13 mouse cellular contexts compared by ENCODE assay signal in the genomic region with DNA sequence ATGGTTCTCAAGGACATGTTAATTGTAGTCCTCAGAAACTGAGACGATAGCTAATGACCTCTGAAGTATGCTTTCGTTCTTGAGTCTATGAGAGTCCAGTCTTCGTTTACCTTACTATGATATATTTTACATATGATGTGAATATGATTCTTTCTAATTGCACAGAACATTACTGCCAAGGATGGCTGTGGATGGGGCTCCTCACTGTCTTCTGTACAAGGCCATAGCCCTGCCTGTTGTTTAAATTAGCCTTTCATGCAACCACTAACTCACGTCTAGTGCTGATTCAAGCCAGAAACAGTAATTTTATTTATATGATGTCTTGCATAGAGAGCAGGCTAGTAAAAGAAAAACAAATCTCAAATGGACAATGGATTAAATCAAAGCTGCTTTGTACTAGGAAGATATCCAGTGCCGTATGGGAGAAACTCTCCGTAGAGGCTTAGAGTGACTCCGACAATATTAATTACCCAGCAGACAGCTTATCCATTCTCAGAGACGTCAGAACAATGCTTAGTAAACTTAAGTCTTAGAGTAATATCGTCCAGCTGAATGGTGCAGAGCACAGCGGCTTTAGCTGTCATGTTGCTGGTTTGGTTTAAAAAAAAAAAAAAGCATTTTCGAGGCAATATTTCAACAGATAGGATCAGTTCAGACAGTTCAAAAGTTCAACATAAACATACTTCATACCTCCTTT.
A peak's percentile ranks its signal among the peaks of the same experiment; 100 is the strongest.
DNase-seq lines count a peak whose midpoint lies in the region; ATAC-seq and TF ChIP-seq lines count a peak whose summit lies in the region.
"Had no signal": no experiment of that assay in that cellular context is flagged by ENCODE, and none has a peak within 500 bp of the region (broad histone marks: within the 10 kb centered on the region; RNA-seq: fewer than 3 reads in every experiment).

No protein-coding gene starts in this region.

- H3K4me3 ChIP-seq in kidney, embryonic 16.5 days (ENCODE audit: low read length) = no peak overlapping the region
- no peak overlapping the region for H3K4me3 ChIP-seq in kidney, adult 2 months (ENCODE audit: insufficient read depth, low read depth, low read length)
- H3K4me3 ChIP-seq in embryonic facial prominence, embryonic 14.5 days (ENCODE audit: low read depth, low read length) = no peak overlapping the region
- H3K4me3 ChIP-seq in intestine, embryonic 16.5 days (ENCODE audit: low read length) = no peak overlapping the region
- H3K4me3 ChIP-seq: heart, embryonic 13.5 days had no signal

- no peaks in the 10 kb centered on the region for H3K36me3 ChIP-seq in kidney, embryonic 16.5 days (ENCODE audit: insufficient read depth, low read length)
- no peaks in the 10 kb centered on the region for H3K36me3 ChIP-seq in kidney, adult 2 months (ENCODE audit: control insufficient read depth, insufficient read depth, low read length)
- H3K36me3 ChIP-seq in embryonic facial prominence, embryonic 14.5 days (ENCODE audit: control insufficient read depth, insufficient read depth, low read length) = no peaks in the 10 kb centered on the region
- no peaks in the 10 kb centered on the region for H3K36me3 ChIP-seq in intestine, embryonic 16.5 days (ENCODE audit: control insufficient read depth, insufficient read depth, low read length)
- H3K36me3 ChIP-seq: heart, embryonic 13.5 days; hindbrain, embryonic 15.5 days had no signal

- no peaks in the 10 kb centered on the region for H3K4me1 ChIP-seq in kidney, embryonic 16.5 days (ENCODE audit: insufficient read depth, low read length)
- no peaks in the 10 kb centered on the region for H3K4me1 ChIP-seq in kidney, adult 2 months (ENCODE audit: control insufficient read depth, insufficient read depth, low read length)
- H3K4me1 ChIP-seq in embryonic facial prominence, embryonic 14.5 days (ENCODE audit: control insufficient read depth, insufficient read depth, low read length) = no peaks in the 10 kb centered on the region
- H3K4me1 ChIP-seq in intestine, embryonic 16.5 days (ENCODE audit: control insufficient read depth, insufficient read depth, low read length) = no peaks in the 10 kb centered on the region
- H3K4me1 ChIP-seq: heart, embryonic 13.5 days; hindbrain, embryonic 15.5 days had no signal

- no peak overlapping the region for H3K9ac ChIP-seq in kidney, embryonic 16.5 days (replicated peaks; ENCODE audit: low read length)
- H3K9ac ChIP-seq in embryonic facial prominence, embryonic 14.5 days (ENCODE audit: low read depth, low read length) = no peak overlapping the region
- H3K9ac ChIP-seq in intestine, embryonic 16.5 days (ENCODE audit: low read depth, low read length) = no peak overlapping the region
- H3K9ac ChIP-seq: heart, embryonic 13.5 days; hindbrain, embryonic 15.5 days; liver, embryonic 14.5 days had no signal

- no peaks in the 10 kb centered on the region for H3K27me3 ChIP-seq in kidney, embryonic 16.5 days (ENCODE audit: insufficient read depth, low read length)
- no peaks in the 10 kb centered on the region for H3K27me3 ChIP-seq in kidney, adult 2 months (replicated peaks; ENCODE audit: control insufficient read depth, insufficient read depth, low read length)
- H3K27me3 ChIP-seq in embryonic facial prominence, embryonic 14.5 days (replicated peaks; ENCODE audit: control insufficient read depth, insufficient read depth, low read length) = no peaks in the 10 kb centered on the region
- H3K27me3 ChIP-seq in intestine, embryonic 16.5 days (replicated peaks; ENCODE audit: control insufficient read depth, insufficient read depth, low read length) = no peaks in the 10 kb centered on the region
- H3K27me3 ChIP-seq: heart, embryonic 13.5 days; hindbrain, embryonic 15.5 days had no signal

- 41% methylated on average over 11 of the region's 11 CpGs for WGBS in kidney, embryonic 16.5 days
- WGBS in kidney, adult 2 months = 57% methylated on average over 11 of the region's 11 CpGs
- WGBS in embryonic facial prominence, embryonic 14.5 days = 50% methylated on average over 11 of the region's 11 CpGs
- WGBS in intestine, embryonic 16.5 days = 36% methylated on average over 11 of the region's 11 CpGs

- peak overlapping the region; percentile 26 for H3K4me2 ChIP-seq in kidney, embryonic 16.5 days (replicated peaks; ENCODE audit: low read depth, low read length)
- H3K4me2 ChIP-seq in embryonic facial prominence, embryonic 14.5 days (ENCODE audit: low read depth, low read length) = peak overlapping the region; percentile 18; the same call in 1 of the 2 replicates
- H3K4me2 ChIP-seq in intestine, embryonic 16.5 days (ENCODE audit: low read depth, low read length) = no peak overlapping the region; the same call in 1 of the 2 replicates
- H3K4me2 ChIP-seq: heart, embryonic 13.5 days had no signal

- no peak for TF ChIP-seq CTCF in kidney, adult 2 months (conservative IDR thresholded peaks at IDR 0.05; ENCODE audit: insufficient read depth, insufficient read length, low read depth, low read length)

- ATAC-seq in kidney, embryonic 16.5 days (ENCODE audit: low FRiP score, low TSS enrichment) = no peak
- no peak for ATAC-seq in embryonic facial prominence, embryonic 14.5 days (ENCODE audit: low read depth)
- peak; percentile 85 for ATAC-seq in intestine, embryonic 16.5 days
- ATAC-seq: activated CD4-positive, CD25-positive, alpha-beta regulatory T cell, adult 4 months had no signal

- no peak overlapping the region for H3K27ac ChIP-seq in kidney, embryonic 16.5 days (ENCODE audit: low read length)
- no peak overlapping the region for H3K27ac ChIP-seq in kidney, adult 2 months (ENCODE audit: insufficient read depth, low read depth, low read length)
- H3K27ac ChIP-seq in embryonic facial prominence, embryonic 14.5 days (replicated peaks; ENCODE audit: low read depth, low read length) = no peak overlapping the region
- no peak overlapping the region for H3K27ac ChIP-seq in intestine, embryonic 16.5 days (ENCODE audit: low read length)
- H3K27ac ChIP-seq: heart, embryonic 13.5 days; hindbrain, embryonic 15.5 days; liver, embryonic 14.5 days had no signal

- DNase-seq in kidney, adult 2 months = no peak
- no peak for DNase-seq in embryonic facial prominence, embryonic 14.5 days (ENCODE audit: low spot score)
- peak; percentile 64 for DNase-seq in retina, postnatal 1 day
- no peak for DNase-seq in adrenal gland, adult 18-20 months (ENCODE audit: low spot score in 2 of 2)
- no peak for DNase-seq in left cerebral cortex, adult 8-10 months (ENCODE audit: low spot score in 2 of 2)
- DNase-seq: cerebellum, adult 2 months; right cerebral cortex, adult 18-20 months had no signal

- H3K9me3 ChIP-seq in kidney, embryonic 16.5 days (ENCODE audit: low read length) = no peaks in the 10 kb centered on the region
- no peaks in the 10 kb centered on the region for H3K9me3 ChIP-seq in embryonic facial prominence, embryonic 14.5 days (ENCODE audit: control insufficient read depth, low read length)
- no peaks in the 10 kb centered on the region for H3K9me3 ChIP-seq in intestine, embryonic 16.5 days (ENCODE audit: control insufficient read depth, low read length)
- H3K9me3 ChIP-seq: heart, embryonic 13.5 days; hindbrain, embryonic 15.5 days had no signal

- no peak for TF ChIP-seq POLR2A in kidney, adult 2 months (IDR thresholded peaks at IDR 0.05; ENCODE audit: low read depth, low read length)
